Mouse (Mus musculus) ovary, adult 2 months (tissue): ENCODE data around the gene Eefsec. TPM values are rescaled to one million over a fixed set of nuclear protein-coding genes. Genes with fewer than 3 reads are reported as not detected.

ENCODE experiments used
- polyA plus RNA-seq: library from polyadenylated mRNA; depleted of rRNA; stranded (reverse); fragments of >200 nt; gene quantifications from 2 replicates; pipeline ENCODE4 v1.2.3, GENCODE M21; 2012; rRNA removed

Gene Eefsec
- polyA plus RNA-seq: 40.5 and 50.5 TPM in 2 replicates

GRCm38 (mm10) chr6:88446063-88447002 is at the start of gene Eefsec:
Gene Eefsec (minus strand): TSS chr6:88446539.

GRCm38 (mm10) chr6:88465181-88465920 is 19.0 kb upstream of the Eefsec start, which contains the start of gene Ruvbl1:
Gene Ruvbl1 (plus strand): TSS chr6:88465409.

DNA sequence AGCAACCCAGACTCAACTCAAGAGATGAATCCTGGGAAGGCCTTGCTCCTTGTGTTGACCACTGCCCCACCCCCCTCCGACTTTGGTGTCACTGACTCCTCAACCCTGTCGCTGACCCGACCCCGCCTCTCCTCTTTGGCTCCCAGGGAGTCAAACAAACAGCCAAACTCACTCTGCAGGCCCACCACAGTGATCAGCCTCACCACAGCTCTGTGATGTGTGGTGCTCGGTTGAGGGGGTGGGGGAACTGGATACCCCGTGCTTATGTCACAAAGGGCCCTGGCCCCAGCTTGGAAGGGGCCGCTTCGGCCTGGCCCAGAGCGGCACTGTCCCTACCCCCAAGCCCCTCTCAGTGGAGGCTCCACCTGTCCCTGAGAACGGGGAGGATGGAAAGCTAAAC is 224.4 kb downstream of the Eefsec start, which contains the start of gene Dnajb8:
Dnajb8 (plus strand) TSS at position 301 of the 400 bp plus-strand sequence.

Other genes with a start within 250 kb of the Eefsec start
- gene Dnajb8, start 224.3 kb downstream of the Eefsec start, polyA plus RNA-seq: not detected in 2 replicates
- 47.8 and 55.1 TPM in 2 replicates for gene Ruvbl1, start 18.9 kb upstream of the Eefsec start, polyA plus RNA-seq
- gene Sec61a1, start 72.4 kb upstream of the Eefsec start, polyA plus RNA-seq: 380 and 487 TPM in 2 replicates
- 0.06 and 0.07 TPM in 2 replicates for gene Kbtbd12, start 191.4 kb upstream of the Eefsec start, polyA plus RNA-seq